Mouse (Mus musculus): ENCODE results near the gene Ppp4r2. TPM values are rescaled to one million over a fixed set of nuclear protein-coding genes. Genes with fewer than 3 reads are reported as not detected.

Gene Ppp4r2
- polyA plus RNA-seq, 1 experiment, result 82.8 TPM

- Histone ChIP-seq H3K27ac (replicated peaks; ENCODE audit: low read depth, low read length) (no peak overlapping the region), H3K4me1 (ENCODE audit: control insufficient read depth, insufficient read depth, insufficient read length, low read length) (no peaks in the 10 kb centered on the region), H3K4me3 (ENCODE audit: insufficient read depth, low read depth, low read length) (no peak overlapping the region)
Observed at GRCm38 (mm10) chr6:100810117-100810516, 23.3 kb upstream of the Ppp4r2 start.

GRCm38 (mm10) chr6:100811731-100812130 is 21.7 kb upstream of the Ppp4r2 start:
- no peak overlapping the region for H3K4me3 ChIP-seq (ENCODE audit: insufficient read depth, low read depth, low read length)
- no peaks in the 10 kb centered on the region for H3K4me1 ChIP-seq (ENCODE audit: control insufficient read depth, insufficient read depth, insufficient read length, low read length)
- H3K27ac ChIP-seq (replicated peaks; ENCODE audit: low read depth, low read length), result no peak overlapping the region

GRCm38 (mm10) chr6:100821367-100821766 is 12.1 kb upstream of the Ppp4r2 start:
- Histone ChIP-seq H3K27ac (replicated peaks; ENCODE audit: low read depth, low read length) (no peak overlapping the region), H3K4me3 (ENCODE audit: insufficient read depth, low read depth, low read length) (no peak overlapping the region), H3K4me1 (ENCODE audit: control insufficient read depth, insufficient read depth, insufficient read length, low read length) (no peaks in the 10 kb centered on the region)

GRCm38 (mm10) chr6:100823356-100823755 is 10.1 kb upstream of the Ppp4r2 start:
- H3K4me1 ChIP-seq (ENCODE audit: control insufficient read depth, insufficient read depth, insufficient read length, low read length), result no peaks in the 10 kb centered on the region
- no peak overlapping the region for H3K27ac ChIP-seq (replicated peaks; ENCODE audit: low read depth, low read length)
- no peak overlapping the region for H3K4me3 ChIP-seq (ENCODE audit: insufficient read depth, low read depth, low read length)

GRCm38 (mm10) chr6:100824381-100824965 is 8.9 kb upstream of the Ppp4r2 start:
- Histone ChIP-seq H3K27ac (replicated peaks; ENCODE audit: low read depth, low read length) (no peak overlapping the region), H3K4me3 (ENCODE audit: insufficient read depth, low read depth, low read length) (no peak overlapping the region), H3K4me1 (ENCODE audit: control insufficient read depth, insufficient read depth, insufficient read length, low read length) (no peaks in the 10 kb centered on the region)

GRCm38 (mm10) chr6:100826046-100826445 is 7.4 kb upstream of the Ppp4r2 start:
- no peak overlapping the region for H3K4me3 ChIP-seq (ENCODE audit: insufficient read depth, low read depth, low read length)
- peaks cover 3% of the 10 kb centered on the region; the same call in 1 of the 2 replicates for H3K4me1 ChIP-seq (ENCODE audit: control insufficient read depth, insufficient read depth, insufficient read length, low read length)
- H3K27ac ChIP-seq (replicated peaks; ENCODE audit: low read depth, low read length), result no peak overlapping the region

GRCm38 (mm10) chr6:100828565-100828964 is 4.9 kb upstream of the Ppp4r2 start:
- Histone ChIP-seq H3K4me3 (ENCODE audit: insufficient read depth, low read depth, low read length) (no peak overlapping the region), H3K27ac (replicated peaks; ENCODE audit: low read depth, low read length) (no peak overlapping the region), H3K4me1 (ENCODE audit: control insufficient read depth, insufficient read depth, insufficient read length, low read length) (peaks cover 5% of the 10 kb centered on the region; the same call in 1 of the 2 replicates)

GRCm38 (mm10) chr6:100829770-100830169 is 3.7 kb upstream of the Ppp4r2 start:
- no peak overlapping the region for H3K4me3 ChIP-seq (ENCODE audit: insufficient read depth, low read depth, low read length)
- no peak overlapping the region for H3K27ac ChIP-seq (replicated peaks; ENCODE audit: low read depth, low read length)
- peaks cover 6% of the 10 kb centered on the region; the same call in 1 of the 2 replicates for H3K4me1 ChIP-seq (ENCODE audit: control insufficient read depth, insufficient read depth, insufficient read length, low read length)

GRCm38 (mm10) chr6:100831188-100831587 is 2.2 kb upstream of the Ppp4r2 start:
- Histone ChIP-seq H3K4me3 (ENCODE audit: insufficient read depth, low read depth, low read length) (no peak overlapping the region), H3K27ac (replicated peaks; ENCODE audit: low read depth, low read length) (peak overlapping the region; percentile 46; the same call in 1 of the 2 replicates), H3K4me1 (ENCODE audit: control insufficient read depth, insufficient read depth, insufficient read length, low read length) (peaks cover 10% of the 10 kb centered on the region; the same call in 1 of the 2 replicates)

- Histone ChIP-seq H3K27ac (replicated peaks; ENCODE audit: low read depth, low read length) (peak overlapping the region; percentile 46; the same call in 1 of the 2 replicates), H3K4me3 (ENCODE audit: insufficient read depth, low read depth, low read length) (no peak overlapping the region), H3K4me1 (ENCODE audit: control insufficient read depth, insufficient read depth, insufficient read length, low read length) (peaks cover 10% of the 10 kb centered on the region; the same call in 1 of the 2 replicates)
Observed at GRCm38 (mm10) chr6:100831751-100832150, 1.7 kb upstream of the Ppp4r2 start.

GRCm38 (mm10) chr6:100833811-100834481 is 524 bp downstream of the Ppp4r2 start:
- peak overlapping the region; percentile 78 for H3K27ac ChIP-seq (replicated peaks; ENCODE audit: low read depth, low read length)
- H3K4me3 ChIP-seq (ENCODE audit: insufficient read depth, low read depth, low read length), result peak overlapping the region; percentile 100
- H3K4me1 ChIP-seq (ENCODE audit: control insufficient read depth, insufficient read depth, insufficient read length, low read length), result peaks cover 10% of the 10 kb centered on the region; the same call in 1 of the 2 replicates

- Histone ChIP-seq H3K4me3 (ENCODE audit: insufficient read depth, low read depth, low read length) (peak overlapping the region; percentile 100), H3K4me1 (ENCODE audit: control insufficient read depth, insufficient read depth, insufficient read length, low read length) (peaks cover 10% of the 10 kb centered on the region; the same call in 1 of the 2 replicates), H3K27ac (replicated peaks; ENCODE audit: low read depth, low read length) (no peak overlapping the region; the same call in 1 of the 2 replicates)
Observed at GRCm38 (mm10) chr6:100834489-100835160, 1.2 kb downstream of the Ppp4r2 start.

GRCm38 (mm10) chr6:100845058-100845457 is 11.6 kb downstream of the Ppp4r2 start:
- Histone ChIP-seq H3K27ac (replicated peaks; ENCODE audit: low read depth, low read length) (no peak overlapping the region), H3K4me3 (ENCODE audit: insufficient read depth, low read depth, low read length) (no peak overlapping the region), H3K4me1 (ENCODE audit: control insufficient read depth, insufficient read depth, insufficient read length, low read length) (peaks cover 5% of the 10 kb centered on the region)

GRCm38 (mm10) chr6:100847264-100847663 is 13.8 kb downstream of the Ppp4r2 start:
- H3K4me1 ChIP-seq (ENCODE audit: control insufficient read depth, insufficient read depth, insufficient read length, low read length), result peaks cover 6% of the 10 kb centered on the region
- no peak overlapping the region for H3K27ac ChIP-seq (replicated peaks; ENCODE audit: low read depth, low read length)
- H3K4me3 ChIP-seq (ENCODE audit: insufficient read depth, low read depth, low read length), result no peak overlapping the region

GRCm38 (mm10) chr6:100848682-100849375 is 15.4 kb downstream of the Ppp4r2 start:
- no peak overlapping the region for H3K4me3 ChIP-seq (ENCODE audit: insufficient read depth, low read depth, low read length)
- H3K27ac ChIP-seq (replicated peaks; ENCODE audit: low read depth, low read length), result no peak overlapping the region

More at GRCm38 (mm10) chr6:100848682-100849375, 15.4 kb downstream of the Ppp4r2 start:
- H3K4me1 ChIP-seq (ENCODE audit: control insufficient read depth, insufficient read depth, insufficient read length, low read length), result peaks cover 6% of the 10 kb centered on the region
